Mouse (Mus musculus) MEL (cell line): ENCODE data around the gene Zscan22.

Experiments used
- CTCF ChIP-seq, 3 experiments: IDR thresholded peaks in 2 of 3; conservative IDR thresholded peaks in 1 of 3; 2 replicates each; pipeline ENCODE4 v1.5.1; 2011 to 2012; ENCODE audit warnings: low read length in 3 of 3, low read depth in 2 of 3, mild to moderate bottlenecking in 2 of 3, improper control_type of control experiment in 1 of 3, inconsistent platforms in 1 of 3, mixed read lengths in 1 of 3, moderate library complexity in 1 of 3; ENCODE audit not compliant: control insufficient read depth in 1 of 3, insufficient read depth in 1 of 3, poor library complexity in 1 of 3, severe bottlenecking in 1 of 3
- EP300 ChIP-seq, 2 experiments: IDR thresholded peaks; 2 replicates each; pipeline ENCODE4 v1.6.1; 2011; ENCODE audit warnings: improper control_type of control experiment in 2 of 2, low read length in 2 of 2, low read depth in 1 of 2, mild to moderate bottlenecking in 1 of 2
- MAX ChIP-seq: IDR thresholded peaks from 2 replicates; pipeline ENCODE4 v1.6.1; 2011; ENCODE audit warnings: low read length, improper control_type of control experiment
- NELFE ChIP-seq: IDR thresholded peaks from 2 replicates; pipeline ENCODE4 v1.6.1; 2011; ENCODE audit warnings: low read depth, low read length, improper control_type of control experiment

GRCm38 (mm10) chr7:12897655-12898410 is at the start of gene Zscan22:
- TF ChIP-seq CTCF (IDR thresholded peaks at IDR 0.05 in 2 of 3, conservative IDR thresholded peaks at IDR 0.05 in 1 of 3; ENCODE audit: control insufficient read depth in 1 of 3, insufficient read depth in 1 of 3, low read depth in 2 of 3, low read length in 3 of 3, poor library complexity in 1 of 3, severe bottlenecking in 1 of 3) (no peak), MAX (peak; percentile 74), EP300 (IDR thresholded peaks at IDR 0.05; ENCODE audit: low read depth in 1 of 2, low read length in 2 of 2) (no peak), NELFE (peak; percentile 72)
